Mouse (Mus musculus) heart, postnatal 0 days (tissue): ENCODE results near the gene Cd5.

Experiments used
- CTCF ChIP-seq: IDR thresholded peaks from 2 replicates; pipeline ENCODE4 v1.5.1; 2016; ENCODE audit warnings: antibody characterized with exemption, control low read depth, low read depth
- EP300 ChIP-seq: IDR thresholded peaks from 2 replicates; pipeline ENCODE4 v1.6.1; 2016; ENCODE audit warnings: antibody characterized with exemption, low read depth

DNA sequence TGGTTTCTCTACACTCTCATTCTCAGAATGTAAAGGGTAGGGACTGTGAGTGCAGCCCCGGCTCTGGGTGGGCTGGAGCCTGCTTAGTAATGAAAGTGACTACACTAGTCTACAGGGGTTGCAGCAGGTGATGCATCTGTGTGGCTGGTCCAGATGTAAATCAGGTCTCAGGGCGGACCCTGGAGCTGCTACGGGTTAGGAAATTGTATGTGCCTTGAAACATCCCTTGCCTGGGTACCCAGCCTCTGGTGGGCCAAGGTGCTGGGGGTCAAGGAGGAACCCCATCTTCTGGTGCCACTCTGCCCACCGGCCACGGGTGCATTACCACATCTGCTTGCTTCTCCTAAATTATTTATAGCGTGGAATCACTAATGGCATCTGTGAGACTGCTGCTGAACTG, 24.6 kb downstream of the Cd5 start:
- TF ChIP-seq EP300 (no peak), CTCF (no peak)
